Mouse (Mus musculus) adrenal gland, postnatal 10 days (tissue): ENCODE measurements around the gene Cic. TPM values are rescaled to one million over a fixed set of nuclear protein-coding genes. Genes with fewer than 3 reads are reported as not detected.
"Not testable (repeated sequence)": the region's sequence is repeated elsewhere in the genome, so short reads cannot be mapped to it uniquely, and the experiment has no call there.

Source experiments
- DNase-seq: peaks from one replicate; pipeline ENCODE4 v3.0.0; 2021; ENCODE audit warnings: mixed read lengths
- total RNA-seq, 2 experiments: library from RNA; stranded (reverse); gene quantifications; 2 replicates each; pipeline ENCODE4 v1.2.3; 2021

The Cic gene
- total RNA-seq, 2 experiments from 2014 or later, result 92.7 to 116 TPM

DNA sequence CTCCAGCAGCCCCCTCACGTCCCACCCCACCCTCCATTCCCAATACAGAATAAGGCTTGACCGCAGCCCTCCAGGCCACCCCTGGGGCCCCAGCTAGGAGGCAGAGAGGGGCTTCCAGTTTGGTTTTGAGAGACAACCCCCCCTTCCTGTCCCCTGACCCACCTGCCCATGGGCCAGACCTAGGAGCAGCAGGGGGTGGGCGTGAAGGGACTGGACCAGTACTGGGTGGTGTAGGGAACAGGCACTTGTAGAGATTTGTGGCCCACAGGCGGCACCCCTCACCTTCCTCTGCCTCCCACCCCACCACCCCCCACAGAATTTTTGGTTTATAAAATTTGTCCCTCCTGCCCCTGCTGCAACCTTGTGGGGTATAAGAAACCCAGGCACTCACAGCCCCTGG lies 24.1 kb upstream of the Cic start:
- DNase-seq, result no peak

DNA sequence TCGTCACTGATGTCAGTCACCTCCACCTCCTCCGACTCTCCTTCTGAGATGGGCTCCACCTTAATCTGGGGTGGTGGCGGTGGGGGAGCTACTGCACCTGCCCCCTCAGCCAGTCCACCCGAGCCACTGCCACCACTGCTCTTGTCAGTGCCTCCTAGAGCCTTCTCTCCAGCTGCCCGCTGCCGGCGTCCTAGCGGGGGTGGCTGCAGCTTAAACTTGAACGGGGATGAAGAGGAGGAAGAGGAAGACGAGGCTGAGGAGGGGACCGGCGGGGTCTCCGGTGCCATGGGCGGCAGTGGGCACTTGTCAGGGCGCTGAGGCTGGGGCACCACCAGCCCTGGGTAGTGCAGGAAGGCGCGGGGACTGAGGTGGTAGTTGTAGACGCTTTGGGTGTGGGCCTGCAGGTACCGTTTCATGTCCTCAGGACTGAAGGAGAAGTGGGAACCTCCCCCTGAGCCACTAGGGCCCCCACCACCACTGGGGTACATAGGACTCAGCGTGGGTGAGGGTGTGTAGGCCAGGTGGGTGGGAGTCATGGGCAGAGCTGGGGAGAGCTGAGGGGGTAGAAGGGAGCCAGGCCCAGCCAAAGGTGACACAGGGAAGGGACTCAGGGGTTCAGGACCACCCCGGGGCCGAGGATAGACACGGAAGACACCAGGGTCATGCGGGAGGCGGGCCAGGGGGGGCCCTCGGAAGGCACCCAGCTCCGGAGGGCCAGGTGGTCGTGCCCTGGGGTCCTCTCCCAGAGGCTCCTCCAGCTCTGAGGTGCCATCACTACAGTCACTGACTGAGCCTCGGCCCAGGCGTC lies 22.7 kb upstream of the Cic start:
- DNase-seq, result no peak

DNA sequence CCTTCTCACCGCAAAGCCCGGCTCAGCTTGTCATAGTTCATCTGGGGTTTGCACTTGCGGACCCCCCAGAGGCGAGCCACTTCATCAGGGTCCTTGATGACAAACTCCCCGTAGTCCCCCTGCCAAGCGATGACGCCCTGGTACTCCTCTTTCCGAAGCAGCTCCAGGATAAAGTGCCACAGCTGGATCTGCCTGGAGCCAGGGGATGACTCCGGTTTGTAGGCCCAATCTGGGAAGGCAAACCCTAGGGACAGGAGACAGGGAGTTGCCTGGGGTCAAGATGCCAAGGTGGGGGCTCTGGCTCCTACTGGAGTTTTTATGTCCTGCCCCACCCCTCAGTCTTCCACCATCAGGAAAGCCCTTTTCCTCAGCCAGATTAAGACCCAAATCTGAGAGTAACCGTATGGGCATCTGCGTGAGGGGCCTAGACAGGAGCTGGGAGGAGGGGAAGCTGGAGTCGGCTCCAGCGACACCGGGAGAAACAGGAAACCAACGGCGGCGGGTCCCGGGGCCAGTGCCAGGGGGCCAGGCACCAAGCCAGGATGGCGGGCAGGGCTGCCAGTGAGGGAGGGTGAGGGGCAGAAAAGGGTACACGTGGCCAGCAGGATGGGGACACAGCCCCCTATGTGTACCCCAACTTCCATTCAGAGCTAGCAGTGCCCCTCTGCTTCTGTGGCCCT lies 21.3 kb upstream of the Cic start:
- DNase-seq, result peak; percentile 70

DNA sequence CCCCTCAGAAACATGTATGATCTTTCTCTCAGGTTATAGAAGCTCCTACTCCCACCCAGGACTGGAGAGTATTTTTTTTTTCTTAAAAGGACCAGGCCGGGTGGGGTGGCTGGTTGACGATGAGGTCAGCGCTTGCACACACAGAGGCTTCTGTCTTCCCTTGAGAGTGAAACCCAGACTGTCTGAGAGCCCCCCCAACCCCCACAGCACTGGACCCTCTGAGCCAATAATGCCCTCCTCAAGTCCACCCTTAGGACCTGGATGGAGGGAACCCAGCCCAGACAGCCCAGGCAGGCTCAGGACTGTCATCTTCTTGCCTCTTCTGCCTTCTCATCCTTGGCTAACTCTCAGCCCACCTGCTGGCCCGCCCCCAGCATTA lies 20.8 kb upstream of the Cic start:
- DNase-seq, result no peak

DNA sequence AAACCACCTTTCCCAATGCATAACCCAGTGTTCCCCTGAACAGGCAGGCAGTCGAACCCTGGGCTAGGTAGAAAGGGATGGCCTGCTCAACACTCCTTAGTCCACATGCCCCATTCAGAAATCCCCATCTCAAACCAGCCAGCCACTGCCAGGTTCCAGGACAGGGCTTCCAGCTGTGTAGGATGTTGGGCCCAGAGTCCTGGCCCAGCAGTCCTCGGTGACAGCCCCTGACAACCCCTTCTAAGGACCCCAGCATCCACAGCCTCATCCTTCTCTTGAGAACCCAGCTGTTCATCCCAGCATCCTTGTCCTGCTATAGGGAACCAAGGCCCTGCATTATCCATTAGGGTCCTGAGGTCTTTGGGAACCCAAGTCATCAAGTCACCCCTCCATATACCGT lies 20.0 kb upstream of the Cic start:
- no peak for DNase-seq

DNA sequence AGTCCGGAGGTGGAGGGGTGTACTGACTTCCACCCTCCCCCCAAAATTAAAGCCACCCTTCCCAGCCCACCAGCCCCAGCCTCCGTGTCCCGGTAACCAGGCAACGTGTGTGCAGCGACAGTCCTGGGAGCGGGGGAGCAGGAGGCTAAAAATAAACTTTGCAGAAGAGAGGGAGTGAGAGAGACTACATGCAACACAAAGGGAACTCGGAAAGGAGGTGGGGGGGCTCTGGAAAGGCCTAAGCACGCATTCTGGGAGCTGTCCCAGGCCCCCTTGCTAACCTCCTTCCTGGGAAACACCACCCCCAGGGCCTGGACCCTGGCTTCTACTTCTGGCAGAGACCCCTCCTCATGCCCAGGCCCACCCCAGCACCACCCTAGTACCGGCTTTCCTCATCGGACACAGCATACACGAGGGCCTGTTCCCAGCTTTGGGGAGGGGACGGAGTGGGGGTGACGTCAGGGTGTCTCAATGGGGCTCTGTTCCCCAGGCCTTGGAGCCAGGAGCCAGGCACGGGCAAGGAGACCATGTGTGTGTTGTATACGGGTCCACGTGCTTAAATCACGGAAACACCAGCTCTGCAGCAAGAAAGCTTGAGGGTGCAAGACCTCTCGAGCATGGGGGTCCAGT lies 19.4 kb upstream of the Cic start:
- peak; percentile 57 for DNase-seq

DNA sequence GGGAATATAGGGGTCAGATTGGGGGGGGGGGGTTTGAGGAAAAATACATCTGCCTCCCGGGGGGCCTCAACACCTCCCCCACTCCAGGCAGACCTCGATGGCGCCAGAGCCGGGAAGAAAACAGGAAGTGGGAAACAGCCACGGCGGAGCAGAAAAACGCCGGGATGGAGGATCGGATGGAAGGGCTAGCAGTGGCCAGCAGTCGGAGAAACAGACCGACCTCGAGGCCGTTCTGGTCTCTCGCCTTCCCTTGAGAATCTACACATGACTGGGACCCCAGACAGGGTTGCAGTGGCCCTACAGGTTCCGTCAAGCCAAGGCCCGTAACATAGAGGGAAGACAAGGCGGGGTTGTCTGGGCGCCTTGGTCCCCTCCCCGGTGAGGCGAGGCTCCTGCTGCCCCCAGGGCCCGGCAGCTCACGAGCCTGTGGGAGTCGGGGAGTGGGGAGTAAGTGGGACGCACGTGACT lies 18.6 kb upstream of the Cic start:
- DNase-seq, result peak; percentile 60

DNA sequence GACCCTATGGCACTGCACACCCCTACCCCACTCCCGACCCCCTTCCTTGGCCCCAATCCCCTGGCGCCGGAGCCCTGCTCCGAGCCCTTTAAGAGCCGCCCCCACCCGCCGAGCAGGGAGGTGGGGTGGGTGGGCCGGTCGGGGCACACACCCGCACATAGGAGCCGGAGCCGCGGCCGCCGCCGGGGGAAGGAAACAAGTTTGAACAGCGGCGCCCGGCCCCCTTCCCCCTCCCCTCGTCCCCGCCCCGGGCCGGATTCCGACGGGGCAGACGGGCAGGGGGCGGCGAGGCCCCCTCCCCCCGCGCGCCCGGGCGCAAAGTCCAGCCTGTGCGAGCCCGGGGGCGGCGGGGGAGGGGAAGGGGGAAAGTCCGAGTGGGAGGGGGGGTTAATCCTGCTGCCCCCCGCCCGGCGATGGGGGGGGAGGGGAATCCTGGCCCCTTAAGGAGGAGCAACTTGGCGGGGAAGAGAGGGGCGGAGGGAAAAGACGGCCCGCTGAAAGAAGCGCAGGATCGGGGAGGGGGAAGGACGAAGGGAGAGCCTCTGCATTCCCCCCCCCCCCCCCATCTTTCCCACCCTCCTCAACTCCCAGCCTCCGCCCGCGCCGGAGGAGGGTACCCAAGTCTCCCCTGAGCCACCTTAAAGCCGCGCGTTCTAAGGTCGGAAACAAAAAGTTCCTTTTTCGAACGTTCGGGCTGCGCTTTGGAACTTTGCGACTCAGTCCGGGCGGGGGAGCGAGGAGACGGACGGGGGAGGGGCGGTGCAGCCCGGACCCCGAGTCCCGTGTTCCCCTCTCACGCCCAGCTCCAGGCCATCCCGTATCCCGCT lies 18.0 kb upstream of the Cic start:
- DNase-seq, result peak; percentile 85

DNA sequence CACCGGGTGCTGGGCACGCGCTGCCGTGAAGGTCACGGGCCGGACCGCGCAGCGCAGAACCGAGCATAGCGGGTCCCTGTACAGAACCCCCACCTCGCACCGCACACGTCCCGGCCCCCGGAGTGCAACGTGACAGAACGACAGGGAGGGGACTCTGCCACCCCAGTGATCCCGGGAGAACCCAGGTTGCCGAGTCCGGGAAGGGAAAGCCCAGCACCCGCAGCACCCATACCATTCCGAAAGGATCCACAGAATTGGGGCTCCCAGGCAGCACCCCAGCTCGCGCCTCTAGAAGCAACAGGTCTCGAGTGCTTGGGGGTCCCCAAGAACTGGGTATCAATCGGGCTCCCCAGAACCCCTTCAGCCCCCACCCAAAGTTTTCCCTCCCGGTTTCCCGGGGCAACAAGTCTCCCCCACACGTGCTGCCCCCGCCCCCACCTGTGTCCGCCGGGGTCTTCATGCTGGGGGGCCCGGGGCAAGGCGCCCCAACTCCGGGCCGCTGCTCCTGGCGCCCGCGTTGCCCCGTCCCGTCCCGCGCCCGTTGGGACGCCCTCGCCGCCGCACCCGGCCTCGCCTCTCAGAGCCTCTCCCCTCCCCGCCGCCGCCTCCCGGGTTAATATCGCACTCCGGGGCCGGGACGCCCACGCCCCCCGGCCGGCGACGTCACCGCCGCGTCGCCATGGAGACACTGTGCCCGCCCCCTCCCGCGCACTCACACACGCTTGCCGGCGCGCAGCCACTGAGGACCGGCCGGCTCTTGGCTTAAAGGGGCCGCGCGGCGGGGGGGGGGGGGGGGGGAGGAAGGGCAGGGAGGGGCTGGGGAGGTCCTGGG lies 17.1 kb upstream of the Cic start, which contains the start of gene Erf:
Gene Erf, minus strand, starts transcription at position 621 of the 832 bp plus-strand sequence.
- DNase-seq, result peak; percentile 99

DNA sequence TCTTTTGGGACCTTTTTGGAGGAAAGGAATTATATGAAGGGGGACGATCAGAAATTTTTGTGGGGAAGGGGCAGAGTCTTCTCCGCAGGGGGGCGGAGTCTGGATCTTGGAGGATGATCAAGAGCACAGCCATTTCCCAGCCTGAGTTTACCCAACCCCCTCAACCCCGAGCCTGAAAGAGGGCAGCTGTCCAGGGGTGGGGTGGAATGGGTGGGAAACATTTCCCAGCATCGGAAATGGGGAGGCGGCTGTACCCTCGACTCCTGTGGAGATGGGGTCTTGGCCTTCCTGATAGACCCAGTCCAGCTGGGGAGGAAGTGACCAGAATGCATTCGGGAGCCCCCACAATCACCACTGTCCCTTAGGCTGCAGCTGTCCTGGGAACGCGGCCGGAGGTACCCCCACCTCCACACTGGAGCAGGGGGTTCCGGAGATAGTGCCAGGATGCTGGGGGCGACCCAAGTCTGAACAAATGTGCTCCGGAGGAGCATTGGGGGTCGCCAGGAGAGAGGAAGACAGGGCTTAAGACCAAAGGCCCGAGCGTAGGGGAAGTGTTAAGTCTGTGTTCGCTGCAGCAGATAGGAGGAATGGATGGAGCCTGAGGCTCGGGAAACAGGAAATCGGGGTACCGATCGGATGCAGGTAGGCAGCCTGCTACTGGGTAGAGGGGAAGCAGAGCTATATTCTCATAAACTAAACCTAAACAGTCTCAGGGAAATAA lies 16.3 kb upstream of the Cic start:
- peak; percentile 66 for DNase-seq

DNA sequence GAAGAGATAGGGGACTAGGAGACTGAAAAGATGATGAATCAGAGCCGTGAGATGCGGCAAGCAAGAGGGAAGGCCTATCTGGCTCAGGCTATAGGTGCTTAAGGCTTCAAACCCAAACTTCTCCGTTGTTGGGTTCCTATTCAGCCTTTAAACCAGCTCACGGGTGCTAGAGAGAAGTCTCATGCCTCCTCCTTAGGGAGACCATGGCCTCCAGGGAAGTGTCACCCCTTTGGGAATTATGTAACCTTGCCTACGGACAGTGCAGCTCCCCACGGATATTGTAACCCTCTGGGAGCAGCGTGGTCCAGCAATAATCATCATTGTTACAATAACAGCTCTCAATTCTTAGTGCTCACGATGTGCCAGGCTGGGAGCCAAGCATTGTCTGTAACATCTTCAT lies 15.7 kb upstream of the Cic start:
- peak; percentile 32 for DNase-seq

DNA sequence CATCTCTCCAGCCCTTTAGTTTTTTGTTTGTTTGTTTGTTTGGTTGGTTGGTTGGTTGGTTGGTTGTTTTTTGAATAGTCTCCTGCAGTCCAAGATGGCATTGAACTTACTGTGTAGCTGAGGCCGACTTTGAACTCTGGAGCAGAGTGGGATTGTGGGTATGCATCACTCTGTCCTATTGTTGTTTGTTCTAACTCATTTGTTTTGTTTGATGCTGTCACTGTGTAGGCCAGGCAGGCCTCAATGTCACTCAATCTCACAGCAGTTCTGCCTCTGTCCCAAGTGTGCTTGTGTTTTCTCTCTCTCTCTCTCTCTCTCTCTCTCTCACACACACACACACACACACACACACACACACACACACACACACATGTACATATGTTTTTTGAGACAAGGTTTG lies 5.6 kb upstream of the Cic start:
- no peak for DNase-seq

DNA sequence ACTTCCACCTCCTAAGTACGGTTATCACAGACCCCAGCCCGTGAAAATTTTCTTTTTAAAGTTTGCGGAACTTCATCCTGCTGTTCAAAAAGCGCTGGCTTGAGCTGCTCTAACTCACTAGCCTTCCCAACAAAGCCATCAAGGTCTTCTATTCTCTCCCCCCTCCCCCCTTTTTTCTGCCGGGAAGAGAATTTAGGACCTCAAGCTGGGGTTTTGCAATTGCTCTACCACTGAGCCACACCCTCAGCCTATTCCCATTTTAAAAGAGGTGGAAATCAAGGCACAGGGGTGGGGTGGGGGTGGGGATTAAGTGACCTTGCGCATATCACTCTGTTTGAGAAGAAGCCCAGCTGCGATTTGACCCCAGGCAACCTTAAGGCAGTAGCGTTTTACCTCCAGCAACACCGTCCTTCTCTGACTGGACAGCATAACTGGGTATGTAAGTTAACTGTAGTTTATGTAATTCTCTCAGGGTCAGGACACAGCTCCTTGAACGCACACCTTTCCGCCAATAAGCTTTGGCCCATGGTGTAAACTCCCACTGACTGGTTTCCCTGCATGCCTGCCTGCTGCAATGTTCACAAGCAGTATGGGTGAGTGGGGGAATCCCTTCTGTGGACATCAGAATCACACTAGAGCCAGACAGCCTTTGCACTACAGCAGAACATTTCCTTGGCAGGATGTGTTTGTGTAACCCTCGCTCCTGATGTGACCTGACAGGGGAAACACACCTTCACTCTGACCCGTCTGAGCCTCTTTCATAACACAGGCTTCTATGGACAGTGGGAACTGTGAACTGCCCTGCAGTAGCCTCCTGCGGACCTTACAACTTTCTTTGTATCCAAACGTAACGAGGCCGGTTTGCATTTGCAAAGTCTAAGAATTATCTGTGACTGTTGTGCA lies 3.3 kb upstream of the Cic start:
- DNase-seq, result peak; percentile 5

DNA sequence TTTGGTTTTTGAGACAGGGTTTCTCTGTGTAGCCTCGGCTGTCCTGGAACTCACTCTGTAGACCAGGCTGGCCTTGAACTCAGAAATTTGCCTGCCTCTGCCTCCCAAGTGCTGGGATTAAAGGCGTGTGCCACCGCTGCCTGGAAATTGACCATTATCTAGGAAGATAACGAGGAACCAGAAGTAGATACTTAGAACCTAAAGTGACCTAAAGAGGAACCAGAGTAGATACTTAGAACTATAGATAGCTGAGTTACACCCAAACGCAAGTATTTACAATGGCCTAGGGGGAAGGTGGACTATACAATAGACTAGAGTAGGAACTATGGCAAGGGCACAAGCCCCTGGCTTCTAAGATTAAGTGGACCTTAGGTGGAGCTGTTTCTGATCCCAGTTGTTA lies 1.8 kb upstream of the Cic start:
- not testable (repeated sequence) for DNase-seq

DNA sequence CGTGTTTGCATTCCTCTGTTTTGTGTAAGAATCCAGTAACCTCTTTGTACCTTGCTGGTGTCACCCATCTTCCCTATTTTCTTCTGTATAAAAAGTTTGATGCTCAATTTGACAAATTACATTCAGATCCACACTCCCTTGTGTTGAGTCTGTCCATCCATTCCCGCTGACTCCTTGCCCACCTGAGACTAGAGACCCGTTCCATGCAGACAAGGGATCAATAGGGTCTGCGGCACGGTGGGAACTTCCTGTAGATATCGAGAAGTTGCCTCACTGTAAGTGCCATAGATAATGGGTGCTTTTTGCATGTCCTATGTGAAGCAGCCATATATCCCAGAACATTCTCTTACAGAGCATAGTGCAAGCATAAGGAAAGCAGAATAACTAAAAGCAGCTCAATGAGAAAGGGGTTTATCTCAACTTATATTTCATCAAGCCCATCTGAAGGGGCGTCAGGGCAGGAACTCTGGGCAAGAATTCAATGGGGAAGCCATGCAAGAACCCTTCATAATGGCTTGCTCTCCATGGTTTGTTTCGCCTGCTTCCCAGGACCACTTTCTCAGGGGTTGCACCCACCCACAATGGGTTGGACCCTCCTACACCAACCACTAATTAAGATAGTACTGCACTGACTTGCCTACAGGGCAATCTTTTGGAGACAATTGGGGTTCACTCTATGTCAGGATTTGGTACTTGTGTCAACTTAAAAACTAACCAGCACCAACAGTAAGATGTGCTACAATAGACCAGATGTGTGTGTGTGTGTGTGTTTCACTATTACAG lies 1.1 kb upstream of the Cic start:
- no peak for DNase-seq

DNA sequence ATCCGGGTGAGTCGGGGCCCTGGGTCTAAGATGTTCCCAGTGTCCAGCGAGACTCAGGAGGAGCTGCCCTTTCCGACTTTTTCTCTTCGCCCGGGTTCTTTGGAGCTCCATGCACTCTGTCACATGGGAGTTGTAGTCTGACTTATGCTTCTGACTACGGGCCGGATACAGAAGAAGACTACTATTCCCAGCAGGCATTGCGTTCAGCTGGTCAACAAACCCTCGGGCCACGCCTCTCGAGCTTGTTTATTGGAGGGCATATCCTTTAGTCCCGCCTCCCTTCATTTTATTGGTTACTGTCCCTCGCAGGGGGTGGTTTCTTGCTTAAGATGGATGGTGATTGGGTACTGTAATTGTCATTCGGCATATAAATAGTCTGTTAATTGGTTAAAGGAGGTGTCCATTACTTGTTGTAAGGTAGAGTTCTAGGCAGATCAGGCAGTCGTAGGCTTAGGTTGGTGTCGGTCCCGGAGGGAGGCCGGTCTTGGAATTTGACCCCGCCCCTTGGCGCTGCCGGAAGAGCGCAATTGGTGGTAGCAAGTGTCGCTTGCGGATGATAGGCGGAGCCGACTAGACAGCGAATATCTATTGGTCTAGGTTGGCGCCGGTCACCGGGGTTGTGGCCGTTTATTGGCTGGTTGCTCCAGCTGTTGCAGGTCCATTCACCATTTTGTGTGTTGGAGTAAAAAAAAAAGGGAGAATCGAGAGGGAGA lies 403 bp downstream of the Cic start:
- DNase-seq, result peak; percentile 97

DNA sequence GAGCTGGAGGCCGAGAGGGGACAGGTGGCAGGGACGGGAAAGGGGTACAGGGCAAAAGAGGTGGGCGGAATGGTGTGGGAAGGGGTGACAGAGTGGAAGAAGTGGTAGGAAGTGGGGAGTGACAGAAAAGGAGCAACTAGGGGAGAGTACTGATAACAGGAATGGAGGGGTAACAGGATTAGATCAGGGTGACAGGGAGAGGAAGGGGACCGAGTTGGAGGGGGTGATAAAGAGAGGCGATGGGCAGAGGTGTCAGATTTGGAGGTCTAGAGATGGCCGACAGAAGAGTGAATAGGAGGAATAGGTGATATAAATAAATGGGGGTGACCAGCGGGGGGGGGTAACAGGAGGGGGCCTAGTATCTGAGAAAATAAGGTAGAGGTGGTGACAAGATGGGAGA lies 1.1 kb downstream of the Cic start:
- no peak for DNase-seq

DNA sequence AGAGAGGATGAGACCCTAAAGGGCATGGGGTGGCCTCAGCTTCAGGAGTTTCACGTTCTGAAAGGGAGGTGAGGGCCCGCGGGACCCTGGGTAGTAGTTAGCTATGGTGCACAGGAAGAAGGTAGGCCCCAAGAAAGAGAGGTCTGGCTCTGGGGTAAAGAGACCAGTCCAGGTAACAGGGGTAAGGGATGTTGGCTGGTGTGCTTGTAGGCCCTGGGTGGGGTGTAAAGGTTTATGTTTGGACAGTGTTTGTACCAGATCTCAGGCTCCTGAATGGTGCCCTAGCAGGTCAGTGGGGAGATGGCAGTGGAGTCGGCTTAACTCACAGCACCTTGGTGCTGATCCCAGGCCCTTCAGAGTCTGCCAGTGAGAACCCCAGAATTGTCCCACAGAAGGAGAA lies 1.5 kb downstream of the Cic start:
- DNase-seq, result peak; percentile 22
